Mouse (Mus musculus) cortical plate, adult 2 months (tissue): ENCODE measurements at regions not wholly inside any gene's neighbourhood (a gene's known extent, or its start where the extent isn't known, plus 50 kb on each side); places are given as distances from the start of the nearest gene placed in this dataset.

Experiments
- CTCF ChIP-seq: fragments of 200-500 bp; IDR thresholded peaks from 2 replicates; pipeline ENCODE4 v1.5.1; 2011; ENCODE audit warnings: mild to moderate bottlenecking, control low read depth, low read length; ENCODE audit not compliant: insufficient read depth; ENCODE audit errors: extremely low read depth
- POLR2A ChIP-seq: fragments of 200-500 bp; IDR thresholded peaks from 2 replicates; pipeline ENCODE4 v1.6.1; 2011; ENCODE audit warnings: mild to moderate bottlenecking, low read length, control low read depth; ENCODE audit not compliant: insufficient read depth; ENCODE audit errors: extremely low read depth

DNA sequence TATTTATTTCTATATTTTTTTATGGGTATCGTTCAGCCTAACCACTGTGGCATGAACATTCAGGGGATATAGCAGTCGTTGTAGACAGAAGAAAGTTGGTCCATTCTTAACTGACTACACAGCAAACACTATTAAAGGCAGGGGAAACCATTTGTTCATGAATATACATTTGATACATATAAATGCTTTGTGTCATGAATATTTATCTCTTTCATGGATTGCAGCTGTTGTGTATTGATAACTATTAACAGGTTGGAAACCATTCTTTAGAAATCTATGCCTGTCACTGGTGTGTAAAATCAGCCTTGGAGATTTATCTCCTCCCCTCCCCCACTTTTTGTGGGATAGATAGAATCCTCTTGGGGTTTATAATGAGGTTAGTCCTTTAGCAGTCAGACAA is 264.9 kb downstream of the Btg1 start:
- TF ChIP-seq CTCF = no peak
- no peak for TF ChIP-seq POLR2A
